Mouse (Mus musculus): ENCODE data around the gene Snx6. TPM values are rescaled to one million over a fixed set of nuclear protein-coding genes. Genes with fewer than 3 reads are reported as not detected.

Gene Snx6
- total RNA-seq (2012; rRNA removed) (67.3 and 78.2 TPM in 2 replicates), total RNA-seq (2014; rRNA removed) (155 and 158 TPM in 2 replicates), polyA plus RNA-seq (2012; ENCODE audit: insufficient read length, low read depth) (80.8 and 85.8 TPM in 2 replicates)

GRCm38 (mm10) chr12:54795153-54795998 is at the start of gene Snx6:
Gene Snx6 (minus strand): TSS chr12:54795703.
- peak within 1 kb of the TSS; percentile 69 for H3K27ac ChIP-seq (ENCODE audit: insufficient read depth, low read depth)
- peaks cover 7 to 20% of the 10 kb centered on the region in 2 experiments for H3K4me1 ChIP-seq (ENCODE audit: control insufficient read depth in 1 of 2, insufficient read depth in 2 of 2)
- TF ChIP-seq ELF1 (IDR thresholded peaks at IDR 0.05; ENCODE audit: low read depth, low read length) (peak; percentile 29; the same call in 1 of the 2 replicates), POLR2AphosphoS2 (IDR thresholded peaks at IDR 0.05; ENCODE audit: low read depth, low read length) (no peak), POLR2A (IDR thresholded peaks at IDR 0.05; ENCODE audit: low read depth, low read length) (peak; percentile 90), IRF4 (IDR thresholded peaks at IDR 0.05; ENCODE audit: low read depth, low read length) (peak; percentile 7; the same call in 1 of the 2 replicates), MAX (IDR thresholded peaks at IDR 0.05; ENCODE audit: low read length) (no peak), ZC3H11A (IDR thresholded peaks at IDR 0.05; ENCODE audit: low read depth, low read length) (no peak), TCF12 (IDR thresholded peaks at IDR 0.05; ENCODE audit: low read depth, low read length) (peak; percentile 80), NRF1 (IDR thresholded peaks at IDR 0.05; ENCODE audit: low read depth, low read length) (peak; percentile 85), HCFC1 (IDR thresholded peaks at IDR 0.05; ENCODE audit: low read depth, low read length) (peak; percentile 30; the same call in 1 of the 2 replicates), ZKSCAN1 (IDR thresholded peaks at IDR 0.05; ENCODE audit: borderline replicate concordance, low read depth, low read length) (no peak), TBP (conservative IDR thresholded peaks at IDR 0.05; ENCODE audit: low read depth, low read length) (peak; percentile 61; the same call in 1 of the 2 replicates), NELFE (IDR thresholded peaks at IDR 0.05; ENCODE audit: low read depth, low read length) (peak; percentile 85), MXI1 (IDR thresholded peaks at IDR 0.05; ENCODE audit: low read depth, low read length) (0 out of 2 replicates have a peak, but pooled peaks have one; percentile 22), ZMIZ1 (IDR thresholded peaks at IDR 0.05; ENCODE audit: low read depth, low read length) (peak; percentile 62), MAZ (IDR thresholded peaks at IDR 0.05; ENCODE audit: low read depth, low read length) (peak; percentile 78; the same call in 1 of the 2 replicates), SMC3 (IDR thresholded peaks at IDR 0.05; ENCODE audit: low read depth, low read length) (no peak)
- DNase-seq (ENCODE audit: extremely low read depth) = peak; percentile 82
- H3K79me2 ChIP-seq (replicated peaks; ENCODE audit: control insufficient read depth, extremely low read depth, insufficient read depth, poor library complexity, severe bottlenecking) = peaks cover 26% of the 10 kb centered on the region
- peak within 1 kb of the TSS; percentile 82 to 100 (median 96) for H3K4me3 ChIP-seq (replicated peaks in 1 of 3; ENCODE audit: low read depth in 2 of 3, low read length in 2 of 3, poor library complexity in 1 of 3)
- no peaks in the 10 kb centered on the region for H3K9me3 ChIP-seq (replicated peaks; ENCODE audit: low read length)
- in situ Hi-C loops (cut with MboI; ENCODE audit: low pct_ligation_motif_present, low pct_unique_long_range_greater_than_20kb, low sequenced_read_pairs) = no loop called here
- peak within 1 kb of the TSS; percentile 84 for H3K4me2 ChIP-seq (ENCODE audit: insufficient read depth, low read depth, poor library complexity, severe bottlenecking)
- peaks cover 13 to 27% of the 10 kb centered on the region in 2 experiments for H3K36me3 ChIP-seq (replicated peaks in 1 of 2; ENCODE audit: control insufficient read depth in 1 of 2, insufficient read depth in 1 of 2, low read length in 1 of 2)
- dilution Hi-C loops (cut with MboI; ENCODE audit: extremely low pct_ligation_motif_present, extremely low pct_unique_long_range_greater_than_20kb, low sequenced_read_pairs) = no loop called here
- H3K9ac ChIP-seq (ENCODE audit: insufficient read depth, low read depth) = peak within 1 kb of the TSS; percentile 100
- no peaks in the 10 kb centered on the region for H3K27me3 ChIP-seq (replicated peaks)

GRCm38 (mm10) chr12:54844415-54844814 is 48.9 kb upstream of the Snx6 start:
- Histone ChIP-seq H3K27me3 (replicated peaks) (no peaks in the 10 kb centered on the region), H3K9ac (ENCODE audit: insufficient read depth, low read depth) (no peak overlapping the region), H3K27ac (ENCODE audit: insufficient read depth, low read depth) (no peak overlapping the region), H3K36me3 (replicated peaks in 1 of 2; ENCODE audit: control insufficient read depth in 1 of 2, insufficient read depth in 1 of 2, low read length in 1 of 2) (peaks cover 0 to 5% of the 10 kb centered on the region in 2 experiments), H3K79me2 (replicated peaks; ENCODE audit: control insufficient read depth, extremely low read depth, insufficient read depth, poor library complexity, severe bottlenecking) (no peaks in the 10 kb centered on the region), H3K4me3 (replicated peaks in 1 of 3; ENCODE audit: low read depth in 2 of 3, low read length in 2 of 3, poor library complexity in 1 of 3) (no peak overlapping the region), H3K4me2 (ENCODE audit: insufficient read depth, low read depth, poor library complexity, severe bottlenecking) (no peak overlapping the region), H3K4me1 (ENCODE audit: control insufficient read depth in 1 of 2, insufficient read depth in 2 of 2) (peaks cover 0 to 3% of the 10 kb centered on the region in 2 experiments; a peak in 1 of 4 replicates), H3K9me3 (replicated peaks; ENCODE audit: low read length) (no peaks in the 10 kb centered on the region)
- dilution Hi-C loops (cut with MboI; ENCODE audit: extremely low pct_ligation_motif_present, extremely low pct_unique_long_range_greater_than_20kb, low sequenced_read_pairs) = no loop called here
- DNase-seq (ENCODE audit: extremely low read depth) = no peak
- TF ChIP-seq MAZ (IDR thresholded peaks at IDR 0.05; ENCODE audit: low read depth, low read length) = no peak
- no peak for TF ChIP-seq CHD1 (IDR thresholded peaks at IDR 0.05; ENCODE audit: low read depth, low read length)
- no peak for TF ChIP-seq SMC3 (IDR thresholded peaks at IDR 0.05; ENCODE audit: low read depth, low read length)
- TF ChIP-seq UBTF (IDR thresholded peaks at IDR 0.05; ENCODE audit: low read depth, low read length) = no peak
- no peak for TF ChIP-seq CTCF (conservative IDR thresholded peaks at IDR 0.05 in 1 of 2, IDR thresholded peaks at IDR 0.05 in 1 of 2; ENCODE audit: low read depth in 2 of 2, low read length in 2 of 2)
- TF ChIP-seq POLR2AphosphoS2 (IDR thresholded peaks at IDR 0.05; ENCODE audit: low read depth, low read length) = no peak
- no peak for TF ChIP-seq ZKSCAN1 (IDR thresholded peaks at IDR 0.05; ENCODE audit: borderline replicate concordance, low read depth, low read length)
- TF ChIP-seq KAT2A (IDR thresholded peaks at IDR 0.05; ENCODE audit: insufficient replicate concordance, low read length) = no peak
- in situ Hi-C loops (cut with MboI; ENCODE audit: low pct_ligation_motif_present, low pct_unique_long_range_greater_than_20kb, low sequenced_read_pairs) = no loop called here
